Mouse (Mus musculus): ENCODE measurements around the gene Gm17268.

- TF ChIP-seq GATA1 (IDR thresholded peaks at IDR 0.05; ENCODE audit: low read length) = no peak
- no peak for TF ChIP-seq TAL1 (IDR thresholded peaks at IDR 0.05; ENCODE audit: low read length)
These were observed 39.7 kb downstream of the Gm17268 start for GRCm38 (mm10) chr11:81998646-81999045.
